Mouse (Mus musculus) liver, embryonic 14.5 days (tissue): ENCODE data around the gene Ythdf2. TPM values are rescaled to one million over a fixed set of nuclear protein-coding genes. Genes with fewer than 3 reads are reported as not detected.

Experiments
- ATAC-seq: fragments of 200-750 bp; cut with Nextera tagmentation; 2 replicates; pipeline ENCODE4 v1.8.0; 2017; ENCODE audit warnings: moderate number of reproducible peaks, mild to moderate bottlenecking, moderate library complexity; ENCODE audit not compliant: insufficient read depth
- DNase-seq, 3 experiments: peaks; one replicate each; pipeline ENCODE4 v3.0.0-alpha.2; 2012 to 2013; ENCODE audit warnings: low read depth in 3 of 3, low spot score in 3 of 3
- H3K27ac ChIP-seq: fragments of 300-500 bp; sonication (generic); 2 replicates; pipeline ENCODE4 v1.5.1; 2014; ENCODE audit warnings: moderate library complexity, mild to moderate bottlenecking, control low read depth, inconsistent platforms
- H3K27me3 ChIP-seq: fragments of 300-500 bp; sonication (generic); 2 replicates; pipeline ENCODE4 v1.6.1; 2014; ENCODE audit warnings: mild to moderate bottlenecking, low read length, moderate library complexity; ENCODE audit not compliant: control insufficient read depth, insufficient read depth
- H3K36me3 ChIP-seq: fragments of 300-500 bp; sonication (generic); replicated peaks from 2 replicates; pipeline ENCODE4 v1.6.1; 2014; ENCODE audit warnings: low read depth; ENCODE audit not compliant: control insufficient read depth, insufficient read depth
- H3K4me1 ChIP-seq, 2 experiments: fragments of 200-500 bp in 1 of 2; fragments of 300-500 bp in 1 of 2; sonication (generic) in 1 of 2; replicated peaks; 2 replicates each; pipeline ENCODE4 v1.6.1; 2012 to 2014; ENCODE audit warnings: antibody characterized with exemption in 1 of 2, inconsistent platforms in 1 of 2, low read length in 1 of 2; ENCODE audit not compliant: control insufficient read depth in 2 of 2, insufficient read depth in 2 of 2
- H3K4me2 ChIP-seq: fragments of 300-500 bp; sonication (generic); 2 replicates; pipeline ENCODE4 v1.6.1; 2014; ENCODE audit warnings: low read depth, mild to moderate bottlenecking, control low read depth, moderate library complexity
- H3K4me3 ChIP-seq, 2 experiments: fragments of 200-500 bp in 1 of 2; fragments of 300-500 bp in 1 of 2; sonication (generic) in 1 of 2; 2 replicates each; pipeline ENCODE4 v1.5.1; 2012 to 2014; ENCODE audit warnings: low read depth in 2 of 2, low read length in 2 of 2, mild to moderate bottlenecking in 2 of 2, control low read depth in 1 of 2, inconsistent platforms in 1 of 2, moderate library complexity in 1 of 2; ENCODE audit not compliant: insufficient read depth in 1 of 2
- H3K9ac ChIP-seq: fragments of 300-500 bp; sonication (generic); replicated peaks from 2 replicates; pipeline ENCODE4 v1.6.1; 2014; ENCODE audit warnings: mild to moderate bottlenecking, control low read depth, moderate library complexity
- H3K9me3 ChIP-seq: fragments of 300-500 bp; sonication (generic); 2 replicates; pipeline ENCODE4 v1.6.1; 2016; ENCODE audit warnings: low read length, mixed read lengths; ENCODE audit not compliant: control insufficient read depth
- CTCF ChIP-seq: IDR thresholded peaks from 2 replicates; pipeline ENCODE4 v1.5.1; 2016; ENCODE audit warnings: antibody characterized with exemption, low read depth, control low read depth
- EP300 ChIP-seq: IDR thresholded peaks from 2 replicates; pipeline ENCODE4 v1.6.1; 2016; ENCODE audit warnings: antibody characterized with exemption, low read depth
- WGBS: fragments of 180-500 bp; shearing (Covaris S2); extraction: QIAGEN DNeasy Blood & Tissue Kit; methylation state at CpG from one replicate; pipeline ENCODE4 v1.1.7; 2014; ENCODE audit not compliant: insufficient replicate concordance; 5-methylcytosine and 5-hydroxymethylcytosine counted together
- polyA plus RNA-seq, 2 experiments: library from polyadenylated mRNA; depleted of rRNA in 1 of 2; stranded (reverse) in 1 of 2; unstranded in 1 of 2; fragments of >200 nt; fragmentation: Nextera tagmentation in 1 of 2; extraction: Ambion mirVana in 1 of 2; gene quantifications; 2 replicates each; pipeline versions ENCODE4 v1.2.1 to v1.2.3; 2012 to 2014

Gene Ythdf2
- polyA plus RNA-seq, 2 experiments: 8.5 to 29.3 TPM

- TF ChIP-seq CTCF (no peak), EP300 (no peak)
- 69% methylated on average over 22 of the region's 22 CpGs for WGBS
Observed at GRCm38 (mm10) chr4:132181721-132182658, 30.1 kb downstream of the Ythdf2 start.

GRCm38 (mm10) chr4:132180710-132181109 is 31.4 kb downstream of the Ythdf2 start:
- H3K4me1 ChIP-seq: no peaks in the 10 kb centered on the region
- no peaks in the 10 kb centered on the region for H3K9me3 ChIP-seq
- no peak overlapping the region for H3K4me2 ChIP-seq
- DNase-seq (no peak), ATAC-seq (no peak)
- H3K36me3 ChIP-seq: peaks cover 16% of the 10 kb centered on the region
- H3K4me3 ChIP-seq: no peak overlapping the region
- H3K27ac ChIP-seq: no peak overlapping the region
- H3K9ac ChIP-seq: no peak overlapping the region
- TF ChIP-seq EP300: no peak
- TF ChIP-seq CTCF: peak; percentile 41; the same call in 1 of the 2 replicates
- 74% methylated on average over 9 of the region's 9 CpGs for WGBS
- H3K27me3 ChIP-seq: no peaks in the 10 kb centered on the region

More at GRCm38 (mm10) chr4:132181721-132182658, 30.1 kb downstream of the Ythdf2 start:
- Histone ChIP-seq H3K27me3 (no peaks in the 10 kb centered on the region), H3K36me3 (peaks cover 20% of the 10 kb centered on the region), H3K27ac (no peak overlapping the region), H3K9me3 (no peaks in the 10 kb centered on the region), H3K4me3 (no peak overlapping the region), H3K4me1 (no peaks in the 10 kb centered on the region), H3K4me2 (no peak overlapping the region), H3K9ac (no peak overlapping the region)
- ATAC-seq (no peak), DNase-seq (no peak)

GRCm38 (mm10) chr4:132178630-132179059 is 33.5 kb downstream of the Ythdf2 start:
- ATAC-seq: peak; percentile 52; the same call in 1 of the 2 replicates
- Histone ChIP-seq H3K4me3 (no peak overlapping the region), H3K9ac (no peak overlapping the region), H3K27me3 (no peaks in the 10 kb centered on the region), H3K4me2 (no peak overlapping the region), H3K4me1 (no peaks in the 10 kb centered on the region), H3K9me3 (no peaks in the 10 kb centered on the region), H3K27ac (no peak overlapping the region), H3K36me3 (peaks cover 4% of the 10 kb centered on the region; the same call in 1 of the 2 replicates)
- TF ChIP-seq CTCF: peak; percentile 94
- no peak for TF ChIP-seq EP300
- peak; percentile 33 to 47 (median 45) for DNase-seq
- WGBS: 7% methylated on average over 10 of the region's 10 CpGs

- no peaks in the 10 kb centered on the region; the same call in 1 of the 2 replicates for H3K36me3 ChIP-seq
- no peaks in the 10 kb centered on the region for H3K9me3 ChIP-seq
- no peak for ATAC-seq
- H3K4me3 ChIP-seq: no peak overlapping the region
- no peaks in the 10 kb centered on the region for H3K27me3 ChIP-seq
- no peak overlapping the region for H3K9ac ChIP-seq
- TF ChIP-seq CTCF: no peak
- TF ChIP-seq EP300: no peak
- 49% methylated on average over 10 of the region's 10 CpGs for WGBS
- no peak overlapping the region for H3K4me2 ChIP-seq
- no peak for DNase-seq
- no peaks in the 10 kb centered on the region for H3K4me1 ChIP-seq
- no peak overlapping the region for H3K27ac ChIP-seq
Observed at GRCm38 (mm10) chr4:132176474-132176873, 35.6 kb downstream of the Ythdf2 start.

- ATAC-seq (no peak), DNase-seq (no peak)
- Histone ChIP-seq H3K9ac (no peak overlapping the region), H3K36me3 (no peaks in the 10 kb centered on the region), H3K9me3 (no peaks in the 10 kb centered on the region), H3K4me3 (no peak overlapping the region), H3K27me3 (no peaks in the 10 kb centered on the region), H3K4me1 (no peaks in the 10 kb centered on the region), H3K27ac (no peak overlapping the region), H3K4me2 (no peak overlapping the region)
- TF ChIP-seq CTCF (no peak), EP300 (no peak)
- 35% methylated on average over 7 of the region's 7 CpGs for WGBS
Observed at GRCm38 (mm10) chr4:132170891-132171290, 41.2 kb downstream of the Ythdf2 start.
